Mouse (Mus musculus): ENCODE results near the gene Foxg1.

Gene Foxg1

DNA sequence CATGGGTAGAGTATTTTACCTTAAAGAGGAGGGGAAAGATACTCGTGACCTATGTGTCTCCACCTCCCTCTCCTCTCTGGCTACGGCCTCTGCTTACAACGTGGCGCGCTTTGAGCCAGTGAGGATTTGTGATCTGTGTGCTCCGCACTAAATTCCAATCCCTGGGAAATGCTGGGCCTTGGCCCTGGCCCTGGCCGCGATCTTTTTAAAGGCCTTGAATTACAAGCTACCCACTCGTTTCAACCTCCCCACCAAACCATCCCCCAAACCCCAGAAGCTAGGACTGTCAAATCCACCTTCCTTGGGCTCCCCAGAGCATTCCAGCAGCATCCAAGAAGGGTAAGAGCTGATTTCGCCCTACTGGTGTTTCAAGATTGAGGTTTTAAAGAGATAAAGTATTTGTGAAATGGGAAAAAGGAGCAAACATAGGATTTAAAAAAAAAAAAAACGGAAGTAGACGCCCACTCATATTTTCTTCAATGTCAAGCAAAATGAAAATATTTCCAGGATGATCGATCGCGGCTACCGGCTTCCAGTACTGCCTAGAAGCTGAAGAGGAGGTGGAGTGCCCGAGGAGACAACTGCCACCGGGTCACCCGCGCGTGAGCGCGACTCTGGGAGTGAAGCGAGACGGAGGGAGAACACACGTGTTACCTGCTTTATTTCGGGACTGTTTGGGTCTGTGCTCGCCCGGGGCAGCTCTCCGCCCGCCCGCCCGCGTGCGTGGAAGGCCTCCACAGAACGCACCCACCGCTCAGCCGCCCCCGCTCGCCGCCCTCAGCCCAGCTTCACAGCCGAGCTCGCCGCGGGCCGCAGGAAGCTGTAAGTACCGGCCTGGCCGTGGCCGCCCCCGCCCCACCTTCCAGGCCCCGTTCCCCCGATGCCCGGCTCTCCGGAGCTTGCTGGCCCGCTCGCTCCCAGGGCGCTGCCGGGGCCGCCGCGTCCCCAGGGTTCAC lies at the start of gene Foxg1:
TSS of gene Foxg1 (plus strand) at position 96 of the 956 bp plus-strand sequence.
- peak in 1 of 2 experiments; percentile 49 for DNase-seq (ENCODE audit: low spot score in 2 of 2)

DNA sequence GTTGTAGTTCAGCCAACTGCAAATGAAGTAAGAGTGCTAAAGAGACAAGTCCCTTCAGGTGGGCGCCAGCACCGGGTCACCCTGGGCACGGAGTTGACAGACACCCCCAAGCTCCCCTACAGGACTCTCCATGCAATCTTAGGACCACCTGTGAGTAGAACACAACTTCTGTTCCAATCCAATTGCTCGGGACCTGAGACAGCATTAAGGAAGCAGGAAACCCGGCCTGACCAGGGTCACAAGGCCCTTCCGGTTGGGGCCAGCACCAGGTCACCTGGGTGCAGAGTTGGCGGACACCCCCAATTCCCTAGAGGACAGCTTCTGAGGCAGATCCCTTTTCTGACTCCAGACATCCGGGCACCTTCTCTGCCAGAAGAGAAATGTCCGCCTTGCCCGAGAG lies 32.8 kb upstream of the Foxg1 start:
- DNase-seq (ENCODE audit: low spot score in 2 of 2): no peak

DNA sequence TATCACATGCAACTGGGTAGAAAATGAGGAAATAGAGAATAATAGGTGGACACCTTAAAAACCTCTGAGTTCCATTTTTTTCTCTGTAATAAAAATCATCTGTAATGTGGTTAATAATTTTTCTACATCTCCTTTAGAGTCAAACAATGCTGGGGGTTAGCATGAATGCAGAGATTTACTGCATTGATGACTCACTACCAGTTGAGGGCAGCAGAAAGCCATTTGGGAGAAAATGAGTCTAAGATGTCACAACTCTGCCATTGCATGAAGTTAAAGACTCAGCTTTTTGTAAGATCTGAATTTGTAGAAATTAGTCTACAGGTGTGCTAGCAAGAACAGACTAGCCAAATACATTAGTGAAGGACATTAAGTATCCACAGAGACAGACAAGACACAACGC lies 13.5 kb upstream of the Foxg1 start:
- no peak for DNase-seq (ENCODE audit: low spot score in 2 of 2)

DNA sequence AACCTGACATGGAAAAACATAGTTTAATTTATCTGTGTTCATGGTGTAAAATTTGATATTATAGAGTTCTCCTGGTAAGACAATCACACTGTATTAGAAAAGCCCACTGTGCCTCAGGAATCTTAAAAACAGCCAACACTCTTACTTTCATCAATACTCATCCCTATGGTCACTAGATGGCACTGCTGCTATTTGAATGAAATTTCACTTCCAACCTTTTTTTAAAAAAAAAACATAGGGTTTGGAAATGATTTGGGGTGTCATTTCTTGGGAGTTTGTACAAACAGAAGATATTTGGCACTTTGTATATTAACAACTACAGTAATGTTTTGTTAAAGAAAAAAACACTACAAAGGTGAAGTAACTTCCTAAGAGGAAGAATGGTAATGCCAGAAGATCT lies 10.3 kb upstream of the Foxg1 start:
- DNase-seq (ENCODE audit: low spot score in 2 of 2): no peak

DNA sequence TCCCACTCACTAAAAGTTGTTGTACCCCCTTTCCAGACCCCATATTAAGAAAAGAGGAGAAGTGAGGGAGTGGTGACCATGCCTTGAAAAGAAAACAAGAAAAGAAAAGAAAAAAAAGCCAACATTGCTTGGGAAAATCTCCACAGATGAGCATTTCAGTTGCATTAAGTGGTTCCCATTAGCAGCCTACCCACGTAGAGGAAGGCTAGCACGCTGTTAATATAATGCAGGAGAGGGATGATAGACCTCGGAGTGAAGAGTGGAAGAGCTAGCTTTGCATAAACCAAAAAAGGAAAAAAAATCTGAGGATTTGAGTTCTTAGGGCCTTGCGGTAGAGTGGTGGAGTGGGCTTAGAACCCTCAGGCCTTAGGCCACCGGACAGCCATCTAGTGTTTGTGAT lies 9.3 kb upstream of the Foxg1 start:
- DNase-seq (ENCODE audit: low spot score in 2 of 2): no peak

DNA sequence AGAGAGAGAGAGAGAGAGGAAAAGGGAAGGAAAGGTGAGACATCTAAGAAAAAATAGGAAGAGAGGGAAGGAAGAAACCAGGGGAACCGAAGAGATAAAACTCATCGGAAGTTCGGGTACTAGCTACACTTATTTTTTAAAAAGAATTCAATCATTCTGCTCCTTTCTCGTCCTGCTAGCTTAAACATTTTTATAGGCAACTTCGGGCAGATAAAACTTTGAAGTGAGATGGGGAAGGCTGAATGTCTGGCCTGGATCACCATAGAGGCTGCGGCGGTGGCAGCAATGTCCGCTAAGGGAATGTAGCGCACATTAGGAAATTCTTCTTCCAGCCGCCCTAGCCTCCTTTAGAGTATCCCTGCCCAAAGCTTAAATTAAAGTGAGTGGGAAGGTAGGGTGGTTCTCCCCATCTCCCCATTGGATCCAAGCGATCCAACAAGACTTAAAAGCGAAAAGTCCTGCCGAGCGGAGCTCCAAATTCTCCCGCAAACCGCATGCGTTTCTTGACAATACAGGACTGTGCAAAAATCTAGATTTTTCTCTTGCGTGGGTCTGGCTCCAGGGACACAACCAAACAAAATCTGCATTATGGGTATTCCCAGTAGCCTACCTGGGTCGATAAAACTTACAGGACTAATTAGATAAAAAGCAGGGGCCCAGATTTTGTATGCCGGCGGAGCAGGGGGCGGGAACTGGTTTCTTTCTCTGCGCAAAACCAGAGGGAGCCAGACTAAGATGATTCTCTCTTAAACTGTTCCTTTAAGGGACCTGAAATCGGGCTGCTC lies 8.4 kb upstream of the Foxg1 start:
- DNase-seq (ENCODE audit: low spot score in 2 of 2): peak in 1 of 2 experiments; percentile 37

DNA sequence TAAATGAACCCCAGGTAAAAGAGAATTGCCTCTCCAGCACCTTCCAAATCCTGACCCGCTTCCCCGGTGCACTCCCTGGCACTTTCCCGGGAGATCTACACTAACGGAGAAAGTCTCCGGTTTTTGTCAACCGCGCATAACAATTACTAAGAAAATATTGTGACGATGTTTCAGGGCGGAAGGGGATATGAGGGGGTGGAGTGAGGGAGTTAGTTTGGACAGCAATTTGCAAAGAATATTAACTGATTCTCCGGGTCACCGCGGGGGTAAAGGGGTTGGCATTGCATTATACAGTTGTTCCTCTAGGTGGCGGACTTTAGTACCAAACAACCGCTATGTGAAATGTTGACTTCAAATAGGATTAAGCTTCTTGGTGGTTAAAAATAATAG lies 7.9 kb upstream of the Foxg1 start:
- DNase-seq (ENCODE audit: low spot score in 2 of 2): peak in 1 of 2 experiments; percentile 57

DNA sequence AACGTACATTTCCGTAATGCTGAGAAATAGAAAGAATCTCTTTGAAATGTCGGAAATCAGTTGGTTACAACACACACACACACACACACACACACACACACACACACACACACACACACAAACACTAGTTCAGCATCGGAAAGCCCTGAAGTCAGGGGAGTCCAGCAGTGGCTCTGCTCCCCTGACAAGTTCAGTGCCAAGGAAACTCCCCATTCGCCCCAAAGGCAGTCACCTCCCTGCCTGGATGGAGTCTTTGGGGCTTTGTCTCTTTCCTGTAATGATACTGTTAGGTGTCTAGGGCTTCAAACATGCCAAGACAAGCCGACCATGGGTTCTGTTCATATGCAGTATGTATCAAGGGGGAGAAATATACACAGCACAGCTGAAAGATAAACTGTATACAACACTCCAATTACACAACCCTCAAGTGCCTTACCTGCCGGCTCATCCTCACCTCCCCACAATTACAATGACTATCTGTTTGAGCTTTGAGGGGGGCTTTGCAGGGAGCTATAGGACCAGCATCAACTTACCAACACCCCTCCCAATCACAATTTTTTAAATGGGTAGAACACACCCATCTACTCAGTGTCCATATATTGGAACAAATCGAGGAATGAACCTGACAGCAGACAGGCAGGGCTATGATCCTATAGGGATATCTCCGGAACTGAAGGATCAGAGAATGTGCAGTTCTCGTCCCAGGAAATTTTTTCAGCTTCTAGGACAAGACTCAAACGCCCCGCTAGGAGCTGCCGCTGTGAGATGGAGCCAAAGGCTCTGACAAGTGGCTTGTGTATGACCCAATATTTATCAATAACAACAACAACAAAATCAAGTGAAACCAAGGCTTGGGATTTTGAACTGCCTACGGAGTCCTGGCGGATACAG lies 6.8 kb upstream of the Foxg1 start:
- peak in 1 of 2 experiments; percentile 13 for DNase-seq (ENCODE audit: low spot score in 2 of 2)

DNA sequence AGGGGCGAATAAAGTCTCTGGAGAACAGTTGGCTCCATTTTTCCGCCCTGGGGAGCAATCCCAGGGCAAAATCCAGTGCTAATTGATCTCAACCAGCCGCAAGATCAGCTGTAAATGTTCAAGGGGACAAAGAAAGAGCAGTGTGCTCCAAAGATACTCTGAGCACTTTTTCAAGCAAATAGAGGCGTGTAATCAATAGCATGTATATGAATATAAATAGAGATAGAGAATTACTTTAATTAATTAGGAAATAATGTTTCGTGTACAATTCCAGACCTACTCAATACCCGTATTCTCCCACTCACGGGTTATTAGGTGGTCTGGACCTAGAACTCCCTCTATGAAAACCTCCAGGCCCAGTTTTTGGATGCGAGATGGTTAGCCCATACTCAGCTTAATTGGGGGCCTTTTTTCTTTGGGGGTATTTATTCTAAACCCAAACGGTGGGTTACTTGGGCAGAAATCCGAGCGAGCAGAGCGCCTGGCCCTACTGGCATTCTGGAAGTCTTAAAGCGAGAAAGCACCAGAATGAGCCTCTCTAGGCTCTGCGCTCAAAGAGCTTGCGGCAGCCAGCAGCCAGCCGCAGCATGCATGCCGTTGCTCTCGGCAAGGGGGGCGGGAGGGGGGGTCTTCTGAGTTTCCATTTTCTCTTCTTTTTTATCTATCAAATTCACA lies 6.0 kb upstream of the Foxg1 start:
- DNase-seq (ENCODE audit: low spot score in 2 of 2): peak in 1 of 2 experiments; percentile 12

DNA sequence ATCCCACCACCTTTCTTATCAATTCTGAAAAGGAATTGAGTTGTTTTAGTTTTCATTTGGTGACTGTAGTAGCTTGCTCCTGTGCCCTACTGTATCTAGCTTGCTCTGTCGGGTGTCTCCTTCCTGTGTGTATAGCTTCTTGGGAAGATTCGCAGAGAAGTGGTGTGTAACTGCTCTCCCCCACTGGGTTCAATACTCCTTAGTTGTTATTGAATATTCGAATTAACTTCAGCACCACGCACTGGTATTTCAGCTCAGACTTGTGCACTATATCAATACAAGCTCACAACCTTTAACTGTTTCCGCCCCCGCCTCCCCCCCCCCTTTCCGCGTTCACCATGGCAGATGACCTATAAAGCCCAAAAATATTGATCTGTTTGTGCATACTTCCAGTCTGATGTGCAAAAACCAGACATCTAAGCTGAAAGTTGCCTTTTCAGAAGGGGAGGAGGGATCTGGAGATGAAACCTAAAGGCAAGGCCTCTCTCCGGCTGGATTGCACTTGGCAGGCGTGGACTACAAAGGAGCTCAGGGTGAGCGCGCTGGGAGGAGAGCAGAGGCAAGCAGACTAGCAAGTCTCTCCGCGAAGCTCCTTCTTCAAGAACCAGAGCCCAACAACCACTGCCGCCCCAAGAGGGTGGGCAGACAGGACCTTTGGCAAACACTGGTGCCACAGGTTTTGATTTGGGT lies 5.0 kb upstream of the Foxg1 start:
- DNase-seq (ENCODE audit: low spot score in 2 of 2): peak; percentile 35 to 48

DNA sequence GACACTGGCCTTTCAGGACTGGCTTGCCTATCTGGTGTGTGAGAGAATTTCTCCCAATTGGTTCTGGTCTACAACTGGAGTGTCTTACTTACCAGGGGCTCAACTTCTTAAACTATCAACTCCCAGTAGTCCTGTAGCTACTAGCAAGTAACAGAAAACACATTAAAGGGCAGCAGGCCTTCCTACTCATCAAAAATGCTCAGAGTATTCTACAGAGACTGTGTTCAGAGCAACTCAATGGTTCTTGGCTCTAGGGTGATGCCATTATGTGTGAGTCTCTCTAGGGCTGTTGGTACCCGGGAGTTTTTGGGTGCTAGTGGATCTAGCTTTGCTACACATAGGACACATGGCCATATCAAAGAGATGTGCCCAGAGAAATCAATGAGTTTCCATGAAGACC lies 3.5 kb upstream of the Foxg1 start:
- DNase-seq (ENCODE audit: low spot score in 2 of 2): peak in 1 of 2 experiments; percentile 14

DNA sequence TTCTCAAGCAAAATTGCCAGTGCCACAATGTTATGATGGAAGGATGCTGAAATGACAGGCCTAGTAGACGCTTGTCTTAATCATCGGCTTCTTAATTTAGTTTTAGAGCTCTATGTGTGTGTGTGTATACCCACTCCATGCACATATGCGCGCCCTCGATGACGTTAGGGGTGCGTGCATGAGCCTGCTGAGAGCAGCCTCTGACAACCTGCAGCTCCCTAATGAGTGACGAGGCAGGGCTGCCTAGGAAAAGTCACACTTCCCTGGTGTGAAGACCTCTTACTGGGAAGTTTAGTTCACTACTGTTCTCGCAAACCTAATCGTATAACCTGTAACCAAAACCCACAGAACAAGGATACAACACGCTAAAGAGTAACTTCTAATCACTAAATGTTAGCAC lies 3.0 kb upstream of the Foxg1 start:
- peak in 1 of 2 experiments; percentile 27 for DNase-seq (ENCODE audit: low spot score in 2 of 2)

DNA sequence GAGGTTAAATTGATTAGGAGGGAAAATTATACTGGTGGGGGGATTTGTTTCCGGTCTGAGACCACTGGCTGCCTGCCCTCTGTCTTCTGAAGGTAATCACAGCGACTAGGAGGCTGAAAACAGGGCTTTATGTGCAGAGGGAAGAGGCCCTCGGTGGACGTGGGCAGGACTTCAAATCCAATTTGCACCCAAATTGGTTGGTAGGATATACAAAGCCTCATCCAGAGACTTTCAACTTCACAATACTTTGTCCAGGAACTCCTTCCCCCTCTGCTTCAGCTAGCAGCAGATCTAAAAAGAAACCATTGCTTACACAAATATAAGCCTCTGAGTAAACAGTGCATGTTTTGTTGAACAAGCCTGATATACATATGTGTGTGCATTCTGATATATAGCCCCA lies 2.0 kb upstream of the Foxg1 start:
- DNase-seq (ENCODE audit: low spot score in 2 of 2): no peak

DNA sequence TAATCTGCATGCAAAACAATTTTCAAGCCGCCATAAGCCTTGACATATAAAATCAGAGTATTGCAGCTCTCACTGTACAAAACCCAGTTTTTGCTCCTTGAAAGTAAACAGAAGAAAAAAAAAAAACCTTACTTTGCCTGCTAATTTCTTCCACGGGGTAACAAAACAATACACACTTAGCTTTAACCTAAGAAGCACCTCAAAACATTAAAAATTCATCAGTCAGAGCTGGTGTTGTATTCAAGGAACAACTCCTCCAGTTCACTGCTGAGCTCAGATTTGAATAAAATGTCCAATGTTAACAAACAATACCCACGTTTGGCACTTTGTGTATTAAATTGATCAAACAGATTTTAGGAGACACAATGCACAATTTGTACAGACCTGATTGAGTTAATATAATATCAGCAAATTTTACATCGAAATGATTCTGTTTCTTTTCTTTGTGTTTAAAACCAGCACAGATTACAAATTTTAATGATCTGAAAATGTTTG lies 1.4 kb upstream of the Foxg1 start:
- DNase-seq (ENCODE audit: low spot score in 2 of 2): no peak

DNA sequence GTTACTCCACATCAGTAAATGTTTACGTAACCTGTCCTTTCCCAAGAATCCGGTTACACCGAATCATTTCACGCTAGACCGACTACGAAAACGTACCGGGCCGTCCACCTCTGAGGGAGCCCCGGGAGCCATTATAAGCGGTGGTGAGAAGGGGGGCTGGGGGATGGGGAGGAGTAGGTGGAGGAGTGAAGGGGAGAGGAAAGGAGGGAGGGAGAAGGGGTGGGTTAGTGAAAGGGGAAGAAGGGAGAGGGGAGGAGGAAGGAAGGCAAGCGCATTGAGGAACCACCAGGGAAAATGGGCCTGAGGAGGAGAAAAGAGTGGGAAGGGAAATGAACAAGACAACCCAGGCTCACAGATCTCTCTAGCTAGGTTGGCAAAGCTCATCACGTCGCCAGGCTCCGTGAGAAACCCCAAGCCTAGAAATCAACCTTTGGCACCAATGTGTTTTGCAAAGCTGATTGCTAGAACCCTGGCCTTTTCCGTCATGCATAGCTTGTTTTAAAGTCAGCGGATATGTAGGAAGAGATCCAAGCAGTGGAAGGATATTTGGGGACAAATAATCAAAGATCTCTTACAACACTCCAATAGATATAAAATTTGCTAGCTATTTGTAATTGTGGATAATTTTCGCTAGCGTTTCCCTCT lies 617 bp upstream of the Foxg1 start:
- peak in 1 of 2 experiments; percentile 29 for DNase-seq (ENCODE audit: low spot score in 2 of 2)

DNA sequence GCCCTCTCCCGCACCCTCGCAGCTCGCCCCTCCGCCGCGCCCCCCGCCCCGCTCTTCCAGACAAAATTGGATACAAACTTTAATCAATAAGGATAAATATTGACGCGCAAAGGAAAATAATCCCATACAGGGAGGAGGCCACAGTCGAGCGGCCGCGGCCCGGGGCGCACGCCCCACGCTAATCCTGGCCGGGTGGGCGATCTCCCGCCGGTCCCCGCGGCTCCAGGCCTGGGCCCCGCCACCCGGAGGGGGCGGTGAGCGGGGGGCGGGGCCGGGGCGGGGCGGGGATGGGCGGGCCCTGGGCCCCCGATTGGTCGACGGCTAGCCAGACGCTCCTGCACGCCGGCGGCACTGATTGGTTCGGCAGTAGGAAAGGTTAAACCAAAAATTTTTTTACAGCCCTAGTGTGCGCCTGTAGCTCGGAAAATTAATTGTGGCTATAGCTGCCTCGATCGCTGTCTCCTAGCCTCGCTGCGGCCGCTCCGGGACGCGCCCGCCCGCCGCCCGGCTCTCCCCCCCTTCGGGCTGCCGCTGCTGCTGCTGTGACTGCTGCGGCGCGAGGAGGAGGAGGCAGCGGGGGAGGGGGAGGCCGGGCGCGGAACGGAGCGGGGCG lies 1.2 kb downstream of the Foxg1 start:
- peak; percentile 76 to 83 for DNase-seq (ENCODE audit: low spot score in 2 of 2)

DNA sequence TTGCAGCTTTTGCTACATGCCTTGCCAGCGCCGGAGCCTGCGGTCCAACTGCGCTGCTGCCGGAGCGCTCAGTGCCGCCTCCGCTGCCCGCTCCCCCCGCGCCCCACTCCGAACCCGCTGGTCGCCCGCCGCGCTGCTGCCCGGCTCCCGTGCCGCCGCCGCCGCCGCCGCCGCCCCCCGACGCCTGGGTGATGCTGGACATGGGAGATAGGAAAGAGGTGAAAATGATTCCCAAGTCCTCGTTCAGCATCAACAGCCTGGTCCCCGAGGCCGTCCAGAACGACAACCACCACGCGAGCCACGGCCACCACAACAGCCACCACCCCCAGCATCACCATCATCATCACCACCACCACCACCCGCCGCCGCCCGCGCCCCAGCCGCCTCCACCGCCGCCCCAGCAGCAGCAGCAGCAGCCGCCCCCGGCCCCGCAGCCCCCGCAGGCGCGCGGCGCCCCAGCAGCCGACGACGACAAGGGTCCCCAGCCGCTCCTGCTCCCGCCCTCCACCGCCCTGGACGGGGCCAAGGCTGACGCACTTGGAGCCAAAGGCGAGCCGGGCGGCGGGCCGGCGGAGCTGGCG lies 1.9 kb downstream of the Foxg1 start:
- DNase-seq (ENCODE audit: low spot score in 2 of 2): peak in 1 of 2 experiments; percentile 26

DNA sequence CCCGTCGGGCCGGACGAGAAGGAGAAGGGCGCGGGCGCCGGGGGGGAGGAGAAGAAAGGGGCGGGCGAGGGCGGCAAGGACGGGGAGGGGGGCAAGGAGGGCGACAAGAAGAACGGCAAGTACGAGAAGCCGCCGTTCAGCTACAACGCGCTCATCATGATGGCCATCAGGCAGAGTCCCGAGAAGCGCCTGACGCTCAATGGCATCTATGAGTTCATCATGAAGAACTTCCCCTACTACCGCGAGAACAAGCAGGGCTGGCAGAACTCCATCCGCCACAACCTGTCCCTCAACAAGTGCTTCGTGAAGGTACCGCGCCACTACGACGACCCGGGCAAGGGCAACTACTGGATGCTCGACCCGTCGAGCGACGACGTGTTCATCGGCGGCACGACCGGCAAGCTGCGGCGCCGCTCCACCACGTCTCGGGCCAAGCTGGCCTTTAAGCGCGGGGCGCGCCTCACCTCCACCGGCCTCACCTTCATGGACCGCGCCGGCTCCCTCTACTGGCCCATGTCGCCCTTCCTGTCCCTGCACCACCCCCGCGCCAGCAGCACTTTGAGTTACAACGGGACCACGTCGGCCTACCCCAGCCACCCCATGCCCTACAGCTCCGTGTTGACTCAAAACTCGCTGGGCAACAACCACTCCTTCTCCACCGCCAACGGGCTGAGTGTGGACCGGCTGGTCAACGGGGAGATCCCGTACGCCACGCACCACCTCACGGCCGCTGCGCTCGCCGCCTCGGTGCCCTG lies 2.6 kb downstream of the Foxg1 start, which contains the start of gene Gm43517:
TSS of gene Gm43517 (plus strand) at position 299 of the 755 bp plus-strand sequence.
- peak in 1 of 2 experiments; percentile 50 for DNase-seq (ENCODE audit: low spot score in 2 of 2)

Measured in frontal cortex, postnatal 25 days (tissue).